Mouse (Mus musculus): ENCODE data around the gene Esf1. TPM values are rescaled to one million over a fixed set of nuclear protein-coding genes. Genes with fewer than 3 reads are reported as not detected.

Esf1 gene
- polyA plus RNA-seq, 1 experiment, result 5.0 TPM

DNA sequence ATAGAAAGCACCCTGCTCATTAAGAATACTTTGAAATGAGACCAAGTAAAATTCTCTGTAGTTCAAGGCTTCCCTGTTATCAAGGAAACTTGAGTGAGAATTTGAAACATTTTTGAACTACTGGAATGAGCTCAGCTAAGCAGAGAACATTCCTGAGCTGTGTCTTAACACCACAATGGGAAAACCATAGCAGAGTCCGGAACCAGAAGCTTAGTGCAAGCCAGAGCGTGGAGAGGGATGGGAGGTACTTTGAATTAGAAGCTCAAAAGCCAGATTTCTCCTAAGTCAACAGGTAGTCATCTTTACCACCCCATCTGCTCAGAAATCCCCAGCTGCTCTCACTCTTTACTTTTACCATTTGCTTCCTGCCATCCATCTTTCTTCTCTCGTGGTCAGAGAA, 65.4 kb downstream of the Esf1 start:
- H3K27me3 ChIP-seq (ENCODE audit: control insufficient read depth, insufficient read depth, insufficient read length), result no peaks in the 10 kb centered on the region
- H3K79me3 ChIP-seq (ENCODE audit: low read depth), result no peaks in the 10 kb centered on the region
- H3K79me2 ChIP-seq (ENCODE audit: control insufficient read depth, insufficient read depth), result no peaks in the 10 kb centered on the region
- TF ChIP-seq MYOD1 (IDR thresholded peaks at IDR 0.05; ENCODE audit: control insufficient read depth, insufficient read length, low read depth) (peak; percentile 56), MAX (IDR thresholded peaks at IDR 0.05) (no peak)
- no peak overlapping the region for H3K4me3 ChIP-seq (ENCODE audit: insufficient read depth, poor library complexity, severe bottlenecking)
- no peaks in the 10 kb centered on the region for H3K36me3 ChIP-seq (ENCODE audit: control insufficient read depth, insufficient read depth)
- no peak overlapping the region for H3ac ChIP-seq (ENCODE audit: control insufficient read depth, insufficient read length, low read depth)

DNA sequence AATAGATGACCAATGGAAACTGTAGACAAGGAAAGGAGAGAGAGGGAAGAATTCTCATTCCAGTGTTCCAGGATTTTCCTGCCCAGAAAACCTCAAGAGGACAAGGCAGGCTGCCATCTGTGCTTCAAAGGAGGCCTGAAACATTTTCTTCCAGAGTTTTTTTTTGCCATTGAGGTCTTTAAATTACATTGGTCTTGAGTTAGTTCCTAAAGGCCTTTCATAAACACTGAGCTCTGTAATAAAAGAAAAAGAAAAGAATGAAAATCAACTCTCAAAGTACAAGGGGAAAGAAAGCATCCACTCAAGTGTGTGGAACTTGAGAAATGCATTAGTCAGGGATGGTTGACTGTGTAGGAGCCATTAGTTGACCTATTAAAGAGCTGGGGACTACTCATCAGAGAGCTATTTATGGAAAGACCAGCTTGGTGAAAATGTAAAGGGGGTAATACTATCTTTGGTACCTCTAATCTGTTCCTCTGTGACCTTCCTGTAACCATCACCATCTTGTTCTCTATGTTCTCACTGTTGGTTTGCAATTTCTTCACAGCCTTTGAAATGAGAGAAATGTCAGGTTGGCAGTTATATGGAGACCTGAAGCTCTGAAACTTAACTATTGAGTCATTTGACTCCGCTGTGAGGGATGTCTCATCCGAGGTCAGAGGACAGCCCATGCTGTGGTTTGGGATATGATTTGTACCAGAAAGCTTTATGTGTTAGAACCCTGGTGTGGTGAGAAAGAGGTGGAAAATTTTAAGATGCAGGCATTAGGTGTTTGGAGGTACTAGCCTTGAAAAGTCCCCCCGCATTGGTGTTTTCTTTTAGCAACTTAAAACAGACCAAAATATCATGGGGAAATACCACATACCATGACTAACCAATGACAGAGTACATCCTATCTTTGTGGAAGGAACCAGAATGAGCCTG, 69.6 kb downstream of the Esf1 start:
- no peaks in the 10 kb centered on the region for H3K79me3 ChIP-seq (ENCODE audit: low read depth)
- H3ac ChIP-seq (ENCODE audit: control insufficient read depth, insufficient read length, low read depth), result no peak overlapping the region
- H3K79me2 ChIP-seq (ENCODE audit: control insufficient read depth, insufficient read depth), result no peaks in the 10 kb centered on the region
- no peak overlapping the region for H3K4me3 ChIP-seq (ENCODE audit: insufficient read depth, poor library complexity, severe bottlenecking)
- no peaks in the 10 kb centered on the region for H3K36me3 ChIP-seq (ENCODE audit: control insufficient read depth, insufficient read depth)
- peak; percentile 12 for TF ChIP-seq FOSL1 (IDR thresholded peaks at IDR 0.05; ENCODE audit: insufficient read depth, low read length, poor library complexity, severe bottlenecking)
- TF ChIP-seq MYOD1 (IDR thresholded peaks at IDR 0.05; ENCODE audit: control insufficient read depth, insufficient read length, low read depth), result no peak
- no peaks in the 10 kb centered on the region for H3K27me3 ChIP-seq (ENCODE audit: control insufficient read depth, insufficient read depth, insufficient read length)

DNA sequence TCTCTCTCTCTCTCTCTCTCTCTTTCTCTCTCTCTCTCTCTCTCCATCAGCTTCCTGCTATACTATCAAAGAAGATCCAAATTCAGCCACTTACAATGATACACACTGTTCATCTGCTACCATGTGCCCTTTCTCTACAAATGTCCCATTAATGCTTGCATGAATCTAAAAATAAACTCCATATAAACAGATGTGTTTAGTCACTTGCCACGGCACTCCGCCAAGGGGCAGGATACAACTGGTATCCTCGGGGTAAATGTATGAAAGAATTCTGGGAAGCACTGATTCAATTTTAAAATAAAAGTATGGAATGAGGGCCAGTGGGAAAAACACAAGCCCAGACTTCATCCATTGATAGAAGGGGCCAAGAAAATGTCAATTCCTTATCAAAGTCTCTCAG, 70.4 kb downstream of the Esf1 start:
- no peaks in the 10 kb centered on the region for H3K27me3 ChIP-seq (ENCODE audit: control insufficient read depth, insufficient read depth, insufficient read length)
- no peak overlapping the region for H3ac ChIP-seq (ENCODE audit: control insufficient read depth, insufficient read length, low read depth)
- no peaks in the 10 kb centered on the region for H3K36me3 ChIP-seq (ENCODE audit: control insufficient read depth, insufficient read depth)
- no peaks in the 10 kb centered on the region for H3K79me3 ChIP-seq (ENCODE audit: low read depth)
- H3K4me3 ChIP-seq (ENCODE audit: insufficient read depth, poor library complexity, severe bottlenecking), result no peak overlapping the region
- TF ChIP-seq MAX (IDR thresholded peaks at IDR 0.05) (peak; percentile 33), FOSL1 (IDR thresholded peaks at IDR 0.05; ENCODE audit: insufficient read depth, low read length, poor library complexity, severe bottlenecking) (no peak)
- no peaks in the 10 kb centered on the region for H3K79me2 ChIP-seq (ENCODE audit: control insufficient read depth, insufficient read depth)

DNA sequence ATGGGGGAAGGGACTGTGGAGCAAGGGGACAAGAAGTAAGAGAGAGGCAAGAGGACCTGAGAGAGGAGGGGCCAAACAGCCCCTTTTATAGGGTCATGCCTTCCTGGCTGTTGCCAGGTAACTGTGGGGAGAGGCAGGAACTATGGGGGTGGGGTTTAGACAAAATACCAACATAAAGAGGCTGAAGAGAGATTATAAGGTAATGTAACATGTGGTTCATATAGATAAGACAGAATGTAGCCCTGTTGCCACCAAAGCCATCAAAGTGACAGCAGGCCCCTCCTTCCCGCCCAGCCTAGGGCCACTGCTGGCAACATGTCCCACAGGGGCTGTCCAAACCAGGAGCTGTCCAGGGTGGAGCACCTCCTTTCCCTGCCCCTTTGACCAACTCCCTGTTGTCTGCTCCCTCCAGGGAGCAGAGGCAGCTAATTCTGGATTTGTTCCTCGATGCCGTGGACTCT, 73.2 kb downstream of the Esf1 start:
- TF ChIP-seq USF1 (IDR thresholded peaks at IDR 0.05; ENCODE audit: low read depth) (no peak), CEBPB (IDR thresholded peaks at IDR 0.05; ENCODE audit: low read depth) (no peak), MAX (IDR thresholded peaks at IDR 0.05) (no peak), MYOD1 (IDR thresholded peaks at IDR 0.05; ENCODE audit: control insufficient read depth, insufficient read length, low read depth) (no peak), MYOG (IDR thresholded peaks at IDR 0.05; ENCODE audit: control insufficient read depth, extremely low read depth, insufficient read length) (no peak), CTCF (IDR thresholded peaks at IDR 0.05; ENCODE audit: control insufficient read depth, insufficient read depth, insufficient read length) (no peak), FOSL1 (IDR thresholded peaks at IDR 0.05; ENCODE audit: insufficient read depth, low read length, poor library complexity, severe bottlenecking) (no peak)
- no peaks in the 10 kb centered on the region for H3K79me3 ChIP-seq (ENCODE audit: low read depth)
- H3ac ChIP-seq (ENCODE audit: control insufficient read depth, insufficient read length, low read depth), result no peak overlapping the region
- no peaks in the 10 kb centered on the region for H3K79me2 ChIP-seq (ENCODE audit: control insufficient read depth, insufficient read depth)
- no peaks in the 10 kb centered on the region for H3K27me3 ChIP-seq (ENCODE audit: control insufficient read depth, insufficient read depth, insufficient read length)
- H3K4me3 ChIP-seq (ENCODE audit: insufficient read depth, poor library complexity, severe bottlenecking), result no peak overlapping the region
- no peaks in the 10 kb centered on the region for H3K36me3 ChIP-seq (ENCODE audit: control insufficient read depth, insufficient read depth)

DNA sequence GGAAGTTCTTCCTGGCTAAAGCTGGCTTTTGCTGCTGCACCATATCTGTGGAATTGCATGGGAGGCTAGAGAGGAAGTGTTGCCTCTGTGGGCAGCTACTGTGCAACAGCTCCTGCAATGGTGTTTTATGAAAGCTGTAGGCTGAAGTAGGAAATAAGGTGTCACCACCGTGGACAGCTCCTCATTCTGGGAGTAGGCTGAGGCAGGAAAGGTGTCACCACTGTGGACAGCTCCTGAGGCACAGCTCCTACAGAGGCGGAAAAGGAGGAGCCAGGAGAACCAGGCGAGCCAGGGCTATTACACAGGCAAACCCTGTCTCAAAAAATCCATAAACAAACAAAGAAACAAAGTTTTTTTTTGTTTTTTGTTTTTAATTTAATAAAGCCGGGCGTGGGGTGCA, 74.3 kb downstream of the Esf1 start:
- Histone ChIP-seq H3K36me3 (ENCODE audit: control insufficient read depth, insufficient read depth) (no peaks in the 10 kb centered on the region), H3K79me3 (ENCODE audit: low read depth) (no peaks in the 10 kb centered on the region), H3K27me3 (ENCODE audit: control insufficient read depth, insufficient read depth, insufficient read length) (no peaks in the 10 kb centered on the region), H3K4me3 (ENCODE audit: insufficient read depth, poor library complexity, severe bottlenecking) (no peak overlapping the region), H3K79me2 (ENCODE audit: control insufficient read depth, insufficient read depth) (no peaks in the 10 kb centered on the region), H3ac (ENCODE audit: control insufficient read depth, insufficient read length, low read depth) (no peak overlapping the region)
- TF ChIP-seq MYOD1 (IDR thresholded peaks at IDR 0.05; ENCODE audit: control insufficient read depth, insufficient read length, low read depth) (no peak), MYOG (IDR thresholded peaks at IDR 0.05; ENCODE audit: control insufficient read depth, extremely low read depth, insufficient read length) (no peak)

DNA sequence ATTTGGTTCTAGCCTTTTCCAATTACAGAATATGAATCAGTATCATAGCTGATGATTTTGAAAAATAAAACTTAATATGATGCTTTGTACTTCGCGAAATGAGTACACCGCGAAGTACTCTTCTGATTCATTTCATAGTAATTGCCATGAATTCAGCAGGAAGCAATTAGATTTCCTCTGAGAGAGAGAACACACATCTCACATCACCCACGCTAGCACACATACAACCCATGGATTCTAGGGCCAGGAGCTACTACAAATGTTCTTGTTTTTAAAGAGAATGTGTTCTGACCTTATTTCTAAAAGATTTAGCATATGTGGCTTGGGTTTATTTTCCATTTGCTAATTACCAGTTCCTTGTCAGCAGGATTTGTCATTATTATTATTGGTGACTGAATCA, 76.9 kb downstream of the Esf1 start:
- no peaks in the 10 kb centered on the region for H3K36me3 ChIP-seq (ENCODE audit: control insufficient read depth, insufficient read depth)
- TF ChIP-seq CTCF (IDR thresholded peaks at IDR 0.05; ENCODE audit: control insufficient read depth, insufficient read depth, insufficient read length), result no peak
- TF ChIP-seq MYOG (IDR thresholded peaks at IDR 0.05; ENCODE audit: control insufficient read depth, extremely low read depth, insufficient read length), result no peak
- TF ChIP-seq USF1 (IDR thresholded peaks at IDR 0.05; ENCODE audit: low read depth), result no peak
- no peak for TF ChIP-seq CEBPB (IDR thresholded peaks at IDR 0.05; ENCODE audit: low read depth)
- TF ChIP-seq FOSL1 (IDR thresholded peaks at IDR 0.05; ENCODE audit: insufficient read depth, low read length, poor library complexity, severe bottlenecking), result no peak
- no peak for TF ChIP-seq MYOD1 (IDR thresholded peaks at IDR 0.05; ENCODE audit: control insufficient read depth, insufficient read length, low read depth)
- no peak for TF ChIP-seq MAX (IDR thresholded peaks at IDR 0.05)
- H3K27me3 ChIP-seq (ENCODE audit: control insufficient read depth, insufficient read depth, insufficient read length), result no peaks in the 10 kb centered on the region
- no peak overlapping the region for H3ac ChIP-seq (ENCODE audit: control insufficient read depth, insufficient read length, low read depth)
- H3K79me3 ChIP-seq (ENCODE audit: low read depth), result no peaks in the 10 kb centered on the region
- no peak overlapping the region for H3K4me3 ChIP-seq (ENCODE audit: insufficient read depth, poor library complexity, severe bottlenecking)
- no peaks in the 10 kb centered on the region for H3K79me2 ChIP-seq (ENCODE audit: control insufficient read depth, insufficient read depth)
